Mouse (Mus musculus) small intestine, adult 2 months (tissue): ENCODE measurements around the gene Gm3173. TPM values are rescaled to one million over a fixed set of nuclear protein-coding genes. Genes with fewer than 3 reads are reported as not detected.
"Not testable (repeated sequence)": the region's sequence is repeated elsewhere in the genome, so short reads cannot be mapped to it uniquely, and the experiment has no call there.

Source experiments
- H3K27ac ChIP-seq: fragments of 200-500 bp; 2 replicates; pipeline ENCODE4 v1.5.1; 2012; ENCODE audit warnings: low read depth, low read length, control low read depth, inconsistent platforms; ENCODE audit not compliant: insufficient read depth
- H3K27me3 ChIP-seq: fragments of 200-500 bp; 2 replicates; pipeline ENCODE4 v1.6.1; 2012; ENCODE audit warnings: mild to moderate bottlenecking, moderate library complexity, low read length, inconsistent platforms; ENCODE audit not compliant: control insufficient read depth, insufficient read depth
- H3K36me3 ChIP-seq: fragments of 200-500 bp; 2 replicates; pipeline ENCODE4 v1.6.1; 2012; ENCODE audit warnings: mild to moderate bottlenecking, low read length, control low read depth, inconsistent platforms; ENCODE audit not compliant: control insufficient read depth, insufficient read depth
- H3K4me1 ChIP-seq: fragments of 200-500 bp; 2 replicates; pipeline ENCODE4 v1.6.1; 2012; ENCODE audit warnings: low read length, inconsistent platforms, mixed read lengths; ENCODE audit not compliant: control insufficient read depth, insufficient read depth, insufficient read length
- H3K4me3 ChIP-seq: fragments of 200-500 bp; 2 replicates; pipeline ENCODE4 v1.5.1; 2012; ENCODE audit warnings: low read depth, mild to moderate bottlenecking, control low read depth, inconsistent platforms, low read length, moderate library complexity
- WGBS: fragments of 180-500 bp; shearing (Covaris S2); methylation state at CpG from one replicate; pipeline ENCODE4 v1.1.7; 2018; 5-methylcytosine and 5-hydroxymethylcytosine counted together
- polyA plus RNA-seq: library from polyadenylated mRNA; depleted of rRNA; stranded (reverse); fragments of >200 nt; gene quantifications from 2 replicates; pipeline ENCODE4 v1.2.3, GENCODE M21; 2012; rRNA removed

The Gm3173 gene
- polyA plus RNA-seq, 1 experiment = not detected

- H3K27me3 ChIP-seq, H3K27ac ChIP-seq, H3K4me1 ChIP-seq, H3K4me3 ChIP-seq, H3K36me3 ChIP-seq: not testable (repeated sequence)
- WGBS = 7% methylated on average over 19 of the region's 25 CpGs
Measured at GRCm38 (mm10) chr14:4499425-4499824, 68.6 kb downstream of the Gm3173 start.

GRCm38 (mm10) chr14:4555105-4555504, 124.3 kb downstream of the Gm3173 start, which contains the start of gene Gm3047:
TSS of gene Gm3047 (plus strand) at chr14:4555405.
- WGBS = no CpG with 5 or more reads among the region's 2 CpGs
- H3K36me3 ChIP-seq, H3K4me1 ChIP-seq, H3K27ac ChIP-seq, H3K27me3 ChIP-seq, H3K4me3 ChIP-seq: not testable (repeated sequence)

Other genes starting within 250 kb of the Gm3173 start
- not detected in 2 replicates for gene Gm2974, start 248.4 kb upstream of the Gm3173 start, polyA plus RNA-seq
- not detected in 2 replicates for gene Gm3138, start 181.4 kb upstream of the Gm3173 start, polyA plus RNA-seq
- gene Gm3149, start 113.7 kb upstream of the Gm3173 start, polyA plus RNA-seq = not detected in 2 replicates
- gene 2610042L04Rik, start 96.2 kb upstream of the Gm3173 start, polyA plus RNA-seq = not detected in 2 replicates
- not detected in 2 replicates for gene Gm3159, start 33.5 kb upstream of the Gm3173 start, polyA plus RNA-seq
- not detected in 2 replicates for gene Gm3164, start 15.5 kb upstream of the Gm3173 start, polyA plus RNA-seq
- not detected in 2 replicates for gene Gm3182, start 50.8 kb downstream of the Gm3173 start, polyA plus RNA-seq
- gene Gm3047, start 124.4 kb downstream of the Gm3173 start, polyA plus RNA-seq = not detected in 2 replicates
- not detected in 2 replicates for gene Gm8159, start 201.4 kb downstream of the Gm3173 start, polyA plus RNA-seq
- not detected in 2 replicates for gene Gm3239, start 233.2 kb downstream of the Gm3173 start, polyA plus RNA-seq